Mouse (Mus musculus) left cerebral cortex, postnatal 36 days (tissue): Measurements from ENCODE around the gene Itgb3. TPM values are rescaled to one million over a fixed set of nuclear protein-coding genes. Genes with fewer than 3 reads are reported as not detected.
A peak's percentile ranks its signal among the peaks of the same experiment; 100 is the strongest.

Source experiments
- DNase-seq, 2 experiments: peaks; one replicate each; pipeline ENCODE4 v3.0.0; 2021 to 2022; ENCODE audit warnings: low spot score in 2 of 2, mixed read lengths in 1 of 2
- intact Hi-C: fragments of 180-260 bp; cut with DNase I; formaldehyde crosslinking; loops from one replicate; pipeline ENCODE4 v1.15.1; 2025
- total RNA-seq, 2 experiments: library from RNA; stranded (reverse); gene quantifications; 2 replicates each; pipeline ENCODE4 v1.2.3; 2021

Gene Itgb3
- total RNA-seq, 2 experiments from 2014 or later = 2.9 to 3.1 TPM

DNA sequence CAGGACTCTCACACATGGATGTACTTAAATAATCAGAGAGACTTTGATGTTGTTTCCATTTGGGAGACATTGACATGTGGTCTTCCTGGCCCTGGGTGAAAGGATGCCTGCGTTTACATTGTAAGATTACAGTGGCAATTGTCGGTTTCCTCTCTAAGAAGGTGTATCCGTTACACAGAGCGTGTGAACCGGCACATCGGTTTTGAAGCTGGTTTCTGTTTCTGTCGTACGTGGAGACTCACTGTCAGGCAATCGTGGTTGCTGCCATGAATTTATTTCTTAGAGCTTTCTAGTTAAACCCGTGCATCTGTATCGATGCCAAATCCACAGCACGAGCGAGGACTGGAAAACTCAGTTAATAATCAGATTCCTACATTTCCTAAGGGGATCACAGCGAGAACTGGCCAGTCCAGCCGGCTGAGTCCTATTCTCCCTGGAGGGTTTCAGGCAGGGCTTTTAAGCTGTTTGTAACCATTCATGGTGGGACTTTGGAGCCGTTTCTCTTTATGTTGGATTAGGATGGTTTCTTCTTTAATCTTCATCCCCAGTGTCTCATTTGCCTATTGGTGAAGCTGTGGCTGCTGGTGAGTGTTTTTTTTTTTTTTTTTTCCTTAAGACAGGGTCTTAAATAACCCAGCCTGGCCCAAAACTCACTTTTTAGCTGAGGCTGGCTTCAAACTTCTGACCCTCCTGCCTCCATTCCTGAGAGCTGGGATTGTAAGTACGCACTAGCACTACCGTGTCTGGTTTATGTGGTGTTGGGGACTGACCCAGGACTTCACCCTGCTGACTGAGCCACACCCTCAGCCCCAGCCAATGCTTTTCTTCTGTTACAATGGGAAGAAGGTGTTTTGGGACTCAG lies 26.1 kb upstream of the Itgb3 start:
- no peak for DNase-seq
- intact Hi-C loops = no loop called here

GRCm38 (mm10) chr11:104582308-104582606 lies 25.5 kb upstream of the Itgb3 start:
- intact Hi-C loops = no loop called here
- no peak for DNase-seq

GRCm38 (mm10) chr11:104582630-104583364 lies 25.0 kb upstream of the Itgb3 start:
- DNase-seq = no peak
- intact Hi-C loops = no loop called here

DNA sequence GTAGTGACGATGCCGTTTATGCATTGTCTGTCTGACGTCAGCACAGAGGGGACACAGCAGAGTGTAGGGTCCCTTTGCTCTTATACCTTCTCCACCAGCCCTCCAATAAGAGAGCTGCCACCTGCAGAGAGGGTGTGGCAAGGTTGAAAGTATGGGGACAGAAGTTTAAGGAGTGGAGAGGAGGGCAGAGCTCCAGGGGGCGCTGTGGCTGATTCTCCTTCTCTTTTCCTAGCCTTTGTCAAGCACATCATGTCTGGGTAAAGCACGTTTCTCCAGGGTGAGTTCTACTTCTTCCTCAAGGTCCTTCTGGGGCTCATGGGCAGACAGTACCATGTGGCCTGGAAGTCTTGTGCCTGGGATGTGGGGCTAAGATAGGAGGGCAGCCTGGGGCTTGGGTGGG lies 22.3 kb upstream of the Itgb3 start:
- DNase-seq = no peak
- intact Hi-C loops = no loop called here

- DNase-seq = no peak
- intact Hi-C loops = no loop called here
Observed at GRCm38 (mm10) chr11:104587904-104588303, 19.9 kb upstream of the Itgb3 start.

GRCm38 (mm10) chr11:104588513-104588912 lies 19.3 kb upstream of the Itgb3 start:
- intact Hi-C loops = no loop called here
- no peak for DNase-seq

- intact Hi-C loops = no loop called here
- DNase-seq = no peak
Observed at GRCm38 (mm10) chr11:104589570-104589969, 18.2 kb upstream of the Itgb3 start.

DNA sequence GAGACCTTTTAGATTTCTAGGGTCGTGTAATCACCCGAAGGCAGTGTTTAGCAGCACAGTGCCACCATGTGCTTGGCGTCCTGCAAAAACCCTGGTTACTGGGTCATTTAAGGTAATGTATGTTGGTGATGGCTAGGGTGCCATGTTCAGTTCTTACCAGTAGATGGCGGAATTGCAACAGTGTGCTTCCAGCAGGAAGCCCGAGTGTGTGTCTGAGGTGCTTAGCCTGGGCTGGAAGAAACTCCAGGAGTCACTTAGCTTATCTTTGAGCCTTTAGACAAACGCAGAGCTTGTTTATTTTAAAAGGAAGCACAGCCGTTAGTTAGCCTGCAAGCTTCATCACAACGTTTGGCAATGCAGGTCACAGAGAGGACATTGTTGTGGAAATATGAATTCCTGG lies 17.7 kb upstream of the Itgb3 start:
- peak; percentile 76 to 81 for DNase-seq

GRCm38 (mm10) chr11:104592066-104592835 lies 15.5 kb upstream of the Itgb3 start:
- intact Hi-C loops = loop anchor here (5.0 to 10.0 kb wide), 2 partner anchors 173 to 530 kb away; no protein-coding TSS in a partner anchor
- DNase-seq = no peak

More for the DNA sequence above, 17.7 kb upstream of the Itgb3 start:
- intact Hi-C loops = loop anchor here (5.0 to 10.0 kb wide), 2 partner anchors 175 to 532 kb away; no protein-coding TSS in a partner anchor

DNA sequence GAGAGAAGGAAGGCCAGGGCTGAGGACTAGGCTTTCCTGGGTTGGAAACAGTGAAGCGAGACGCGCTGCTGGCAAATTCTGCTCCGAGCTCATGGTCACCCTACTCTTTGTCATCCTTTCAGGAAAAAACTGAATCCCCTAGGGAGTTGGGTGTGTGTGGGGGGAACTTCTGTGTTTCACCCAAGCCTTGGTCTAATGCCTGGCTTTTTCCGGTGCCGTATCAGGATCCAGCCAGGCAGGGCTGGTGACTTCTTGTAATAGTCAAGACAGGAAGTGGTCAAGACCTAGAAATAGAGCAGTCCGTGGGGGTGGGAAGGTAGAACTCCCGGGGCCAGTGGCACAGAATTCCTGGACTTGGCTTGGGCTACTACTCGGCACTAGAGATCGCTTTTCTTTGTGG lies 11.4 kb upstream of the Itgb3 start:
- DNase-seq = no peak

GRCm38 (mm10) chr11:104599265-104599945 lies 8.4 kb upstream of the Itgb3 start:
- no peak for DNase-seq
- intact Hi-C loops = loop anchor here (10.0 kb wide), 1 partner anchor 165 kb away; no protein-coding TSS in a partner anchor

More for the DNA sequence above, 11.4 kb upstream of the Itgb3 start:
- intact Hi-C loops = loop anchor here (10.0 kb wide), 1 partner anchor 168 kb away; no protein-coding TSS in a partner anchor

DNA sequence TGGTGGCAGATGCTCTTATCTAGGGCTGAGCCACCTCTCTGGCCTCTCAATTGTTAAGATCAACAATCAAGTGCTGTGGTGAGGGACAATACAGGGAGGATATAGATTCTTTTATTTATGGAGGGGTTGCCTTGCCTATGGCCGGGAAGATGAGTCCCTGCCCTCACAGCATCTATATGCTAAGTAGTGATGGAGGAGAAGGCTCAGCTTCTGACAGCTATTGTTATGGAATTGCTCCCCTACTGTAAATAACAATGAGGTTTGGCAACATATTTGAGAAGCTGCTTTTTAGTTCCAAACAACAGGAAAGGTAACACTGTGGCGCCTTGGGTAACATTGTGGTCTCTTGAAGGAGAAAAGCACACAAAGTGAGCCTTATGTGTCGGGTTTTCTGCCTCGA lies 7.1 kb upstream of the Itgb3 start:
- intact Hi-C loops = no loop called here
- DNase-seq = no peak

DNA sequence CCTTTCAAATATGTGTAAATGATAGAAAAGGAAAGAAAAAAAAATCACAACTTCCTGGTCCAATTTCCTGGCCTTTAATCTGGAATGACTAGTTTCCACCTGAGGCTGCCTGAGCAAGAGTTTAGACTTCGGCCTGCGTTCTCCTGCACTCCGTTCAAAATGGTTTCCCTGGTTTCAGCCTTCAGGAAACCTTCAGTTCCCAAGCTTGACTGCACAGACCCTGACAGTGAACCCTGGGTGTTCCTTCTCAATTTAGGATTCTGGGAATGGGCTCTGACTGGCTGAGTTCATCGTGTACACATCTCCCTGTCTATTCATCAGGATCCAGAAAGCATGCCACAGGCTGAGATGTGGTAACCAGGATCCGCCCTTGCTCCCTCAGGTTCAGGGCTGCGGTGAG lies 3.6 kb upstream of the Itgb3 start:
- DNase-seq = no peak
- intact Hi-C loops = no loop called here

DNA sequence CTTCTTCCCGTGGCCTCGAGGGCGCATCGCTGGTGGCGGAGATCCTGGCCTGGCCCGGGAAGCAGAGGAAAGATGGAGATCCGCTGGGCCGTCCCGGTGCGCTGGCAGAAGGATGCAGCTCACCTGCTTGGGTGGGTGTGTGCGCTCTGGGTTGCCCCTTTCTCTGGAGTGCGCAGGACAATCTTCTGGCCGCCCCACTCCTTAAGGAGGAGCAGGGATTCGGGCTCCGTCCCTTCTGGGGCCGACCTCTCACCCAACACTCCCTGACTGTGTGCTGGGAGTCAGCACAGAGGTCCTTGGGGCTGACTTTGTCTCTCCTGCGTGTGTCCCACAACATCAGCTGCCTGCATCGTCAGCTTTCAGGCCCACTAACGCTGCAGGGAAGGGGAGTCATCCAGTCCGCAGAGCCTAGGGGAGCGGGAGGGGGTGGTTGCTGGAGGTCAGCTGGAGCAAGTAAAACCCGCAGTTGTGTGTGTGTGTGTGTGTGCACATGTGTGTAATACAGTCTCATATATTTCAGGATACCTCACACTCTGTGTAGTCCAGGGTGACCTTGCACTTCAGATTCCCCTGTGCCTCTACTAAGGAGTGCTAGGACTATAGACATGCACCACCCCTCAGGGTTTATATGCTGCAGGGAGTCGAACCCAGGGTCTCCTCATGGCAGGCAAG lies 585 bp downstream of the Itgb3 start:
- intact Hi-C loops = no loop called here
- no peak for DNase-seq

DNA sequence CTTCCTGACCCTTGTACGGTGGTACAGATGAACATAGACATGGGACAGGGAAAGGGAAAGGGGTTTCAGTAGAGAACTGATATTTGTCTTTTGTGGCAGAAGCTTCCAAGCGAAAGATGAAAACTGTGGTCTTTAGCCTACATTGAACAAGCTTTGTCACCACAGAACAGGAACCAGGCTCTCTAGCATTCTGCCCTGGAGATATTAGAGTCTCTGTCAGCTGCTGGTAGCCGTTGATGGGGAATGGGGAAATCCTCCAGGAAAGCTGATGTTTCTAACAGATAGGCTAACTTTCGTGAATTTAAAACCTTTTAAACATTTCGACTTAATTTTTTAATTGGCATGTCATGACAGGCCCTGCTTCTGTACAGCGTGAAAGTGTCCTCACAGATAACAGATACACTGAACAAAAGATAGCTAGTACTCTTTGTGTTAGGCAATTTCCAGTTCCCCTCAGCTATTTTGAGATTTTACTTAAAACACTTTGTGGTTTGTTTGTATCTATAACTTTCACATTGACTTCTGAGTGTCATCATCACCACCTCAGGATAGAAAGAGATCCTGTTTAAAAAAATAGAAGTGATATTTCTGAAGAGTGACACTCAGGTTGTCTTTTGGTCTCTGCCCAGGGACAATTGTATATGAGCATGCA lies 1.4 kb downstream of the Itgb3 start:
- intact Hi-C loops = no loop called here
- DNase-seq = no peak

- intact Hi-C loops = no loop called here
- DNase-seq = no peak
Observed at GRCm38 (mm10) chr11:104609733-104610132, 1.9 kb downstream of the Itgb3 start.

DNA sequence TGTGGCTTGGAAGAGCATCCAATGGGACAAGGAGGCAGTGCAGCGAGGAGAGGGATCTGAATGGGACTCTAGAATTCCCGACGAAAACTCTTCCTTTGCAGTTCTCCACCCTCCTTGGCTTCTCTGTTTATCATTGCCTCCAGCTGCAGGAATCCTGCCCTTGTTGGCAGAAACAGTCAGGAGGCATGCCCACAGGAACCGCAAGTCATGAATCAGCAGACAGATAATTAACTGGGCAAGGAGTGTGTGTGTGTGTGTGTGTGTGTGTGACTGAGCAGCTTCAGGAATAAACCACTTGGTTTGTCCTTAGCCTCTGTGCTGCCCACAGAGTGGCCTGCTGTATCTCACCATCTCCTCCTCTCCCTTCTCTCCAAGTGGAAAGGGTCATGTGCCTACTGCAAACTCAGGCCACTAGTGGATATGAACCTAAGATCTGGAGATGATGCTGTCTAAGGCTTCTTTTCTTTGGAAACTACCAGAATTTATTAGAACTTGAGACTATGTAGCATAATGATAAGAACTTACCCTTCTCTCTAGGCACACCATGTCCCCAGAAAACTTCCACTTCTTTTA lies 3.9 kb downstream of the Itgb3 start:
- intact Hi-C loops = no loop called here
- no peak for DNase-seq

DNA sequence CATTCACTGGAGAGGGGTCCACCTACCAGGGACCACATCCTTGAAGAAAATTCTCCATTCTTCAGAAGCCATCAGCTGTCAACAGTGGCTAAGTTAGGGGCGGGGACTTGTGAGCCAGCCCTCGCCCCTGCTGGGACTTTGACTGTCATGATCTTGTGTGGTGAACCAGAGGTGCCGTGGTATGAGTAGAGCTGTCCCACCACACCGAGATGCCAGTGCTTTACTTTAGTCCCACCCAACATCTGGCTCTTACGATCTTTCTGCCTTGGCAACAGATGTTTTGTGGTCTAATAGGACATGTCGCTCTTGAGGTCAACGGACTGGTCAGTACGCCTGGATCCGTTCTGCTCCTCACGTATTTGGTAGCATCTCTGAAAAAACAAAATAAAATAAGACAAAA lies 5.8 kb downstream of the Itgb3 start:
- DNase-seq = no peak
- intact Hi-C loops = no loop called here
